Mouse (Mus musculus) neutrophil, adult 65 days (primary cell): ENCODE data around the gene Slc5a5. TPM values are rescaled to one million over a fixed set of nuclear protein-coding genes. Genes with fewer than 3 reads are reported as not detected.

Experiments
- total RNA-seq: library from RNA; stranded (reverse); gene quantifications from 2 replicates; pipeline ENCODE4 v1.2.4, GENCODE M21; 2023

Slc5a5 gene
- total RNA-seq, result not detected in 2 replicates

GRCm38 (mm10) chr8:70892022-70892895 lies at the start of gene Slc5a5:
TSS of gene Slc5a5 (minus strand) at chr8:70892757.

GRCm38 (mm10) chr8:70905831-70906736 lies 13.5 kb upstream of the Slc5a5 start, which contains the start of gene Map1s:
TSS of gene Map1s (plus strand) at chr8:70905932.

DNA sequence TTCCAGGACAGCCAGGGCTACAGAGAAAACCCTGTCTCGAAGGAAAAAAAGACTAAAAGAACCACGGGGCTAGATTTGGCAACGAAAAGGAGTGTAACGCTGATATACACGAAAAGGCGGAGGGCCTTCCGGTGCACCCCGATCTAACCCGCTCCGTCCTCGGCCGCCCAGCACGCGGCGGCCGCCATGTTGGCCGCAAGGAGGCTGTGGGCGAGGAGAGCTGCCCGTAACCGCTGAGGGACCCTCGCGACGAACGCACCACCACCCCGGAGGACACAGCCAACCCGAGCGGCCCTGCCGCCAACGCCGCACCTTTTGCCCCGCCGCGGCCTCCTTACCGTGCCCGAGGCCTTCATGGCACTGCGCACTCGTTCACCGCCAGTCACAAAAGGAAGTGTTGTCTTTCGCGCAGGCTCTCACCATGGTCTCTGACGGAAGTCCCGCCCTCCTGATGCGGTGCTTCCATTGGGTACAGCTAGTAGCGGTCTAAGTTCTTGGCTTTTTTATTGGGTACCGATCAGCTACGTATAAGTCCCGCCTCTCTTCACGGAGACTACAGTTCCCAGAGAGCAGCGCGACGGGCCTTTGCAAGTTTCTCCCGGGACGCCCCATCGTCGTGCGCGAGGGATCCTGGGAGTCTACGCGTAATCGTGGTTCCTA lies 4.6 kb upstream of the Slc5a5 start, which contains the start of gene Rpl18a:
TSS of gene Rpl18a (minus strand) at position 392 of the 660 bp plus-strand sequence.

GRCm38 (mm10) chr8:70873364-70873985 lies 19.1 kb downstream of the Slc5a5 start, which contains the start of gene Ccdc124:
TSS of gene Ccdc124 (minus strand) at chr8:70873935.

GRCm38 (mm10) chr8:70862824-70863641 lies 29.5 kb downstream of the Slc5a5 start, which contains the start of gene Kcnn1:
TSS of gene Kcnn1 (minus strand) at chr8:70863258.

GRCm38 (mm10) chr8:70839408-70840351 lies 52.9 kb downstream of the Slc5a5 start, which contains the start of gene Arrdc2:
TSS of gene Arrdc2 (minus strand) at chr8:70839720.

Other genes with a start within 250 kb of the Slc5a5 start
- 1.2 and 3.4 TPM in 2 replicates for gene Pgpep1, start 232.4 kb downstream of the Slc5a5 start, total RNA-seq
- gene Lsm4, start 219.5 kb downstream of the Slc5a5 start, total RNA-seq, result 33.3 and 36.4 TPM in 2 replicates
- gene Jund, start 193.8 kb downstream of the Slc5a5 start, total RNA-seq, result 770 and 908 TPM in 2 replicates
- 2.7 and 3.1 TPM in 2 replicates for gene Iqcn, start 189.3 kb downstream of the Slc5a5 start, total RNA-seq
- 0.39 TPM in 1 of 2 replicates, not detected in the other for gene Gm3336, start 174.2 kb downstream of the Slc5a5 start, total RNA-seq
- gene Pde4c, start 169.0 kb downstream of the Slc5a5 start, total RNA-seq, result 0.41 and 0.51 TPM in 2 replicates
- gene Rab3a, start 138.1 kb downstream of the Slc5a5 start, total RNA-seq, result 1.3 and 2.0 TPM in 2 replicates
- 12.1 and 18.3 TPM in 2 replicates for gene Mpv17l2, start 131.8 kb downstream of the Slc5a5 start, total RNA-seq
- gene Pik3r2, start 116.0 kb downstream of the Slc5a5 start, total RNA-seq, result 16.9 and 17.2 TPM in 2 replicates
- 167 and 180 TPM in 2 replicates for gene Mast3, start 87.7 kb downstream of the Slc5a5 start, total RNA-seq
- 0.63 and 0.98 TPM in 2 replicates for gene Il12rb1, start 84.3 kb downstream of the Slc5a5 start, total RNA-seq
- 13.1 and 14.2 TPM in 2 replicates for gene Arrdc2, start 53.0 kb downstream of the Slc5a5 start, total RNA-seq
- not detected in 2 replicates for gene Kcnn1, start 29.5 kb downstream of the Slc5a5 start, total RNA-seq
- 28.6 and 33.1 TPM in 2 replicates for gene Ccdc124, start 18.8 kb downstream of the Slc5a5 start, total RNA-seq
- gene Rpl18a, start 4.7 kb upstream of the Slc5a5 start, total RNA-seq, result 831 and 972 TPM in 2 replicates
- gene Map1s, start 13.2 kb upstream of the Slc5a5 start, total RNA-seq, result 19.7 and 30.6 TPM in 2 replicates